Mouse (Mus musculus) limb, embryonic 11.5 days (tissue): ENCODE results near the gene Adra2b. TPM values are rescaled to one million over a fixed set of nuclear protein-coding genes. Genes with fewer than 3 reads are reported as not detected.

Source experiments
- ATAC-seq: fragments of 200-750 bp; cut with Nextera tagmentation; 2 replicates; pipeline ENCODE4 v1.8.0; 2017; ENCODE audit warnings: low read depth; ENCODE audit not compliant: insufficient number of reproducible peaks, low FRiP score, low TSS enrichment
- DNase-seq: peaks from one replicate; pipeline ENCODE4 v3.0.0-alpha.2; 2015; ENCODE audit warnings: low spot score
- H3K27ac ChIP-seq: fragments of 300-500 bp; sonication (generic); replicated peaks from 2 replicates; pipeline ENCODE4 v1.5.1; 2014; ENCODE audit warnings: low read depth, mild to moderate bottlenecking, low read length
- H3K27me3 ChIP-seq: fragments of 300-500 bp; sonication (generic); 2 replicates; pipeline ENCODE4 v1.6.1; 2014; ENCODE audit warnings: mild to moderate bottlenecking, low read length, mixed read lengths; ENCODE audit not compliant: control insufficient read depth, insufficient read depth
- H3K36me3 ChIP-seq: fragments of 300-500 bp; sonication (generic); 2 replicates; pipeline ENCODE4 v1.6.1; 2014; ENCODE audit warnings: mild to moderate bottlenecking, low read length, moderate library complexity, mixed read lengths; ENCODE audit not compliant: control insufficient read depth, insufficient read depth
- H3K4me1 ChIP-seq: fragments of 300-500 bp; sonication (generic); 2 replicates; pipeline ENCODE4 v1.6.1; 2014; ENCODE audit warnings: low read length, mixed read lengths; ENCODE audit not compliant: control insufficient read depth, insufficient read depth
- H3K4me2 ChIP-seq: fragments of 300-500 bp; sonication (generic); 2 replicates; pipeline ENCODE4 v1.6.1; 2014; ENCODE audit warnings: low read depth, mild to moderate bottlenecking, moderate library complexity; ENCODE audit not compliant: severe bottlenecking
- H3K4me3 ChIP-seq: fragments of 300-500 bp; sonication (generic); 2 replicates; pipeline ENCODE4 v1.5.1; 2014; ENCODE audit warnings: low read depth, low read length
- H3K9ac ChIP-seq: fragments of 300-500 bp; sonication (generic); 2 replicates; pipeline ENCODE4 v1.6.1; 2014; ENCODE audit warnings: mild to moderate bottlenecking, low read length
- H3K9me3 ChIP-seq: fragments of 300-500 bp; sonication (generic); 2 replicates; pipeline ENCODE4 v1.6.1; 2016; ENCODE audit warnings: low read length; ENCODE audit not compliant: control insufficient read depth
- WGBS: fragments of 180-500 bp; shearing (Covaris S2); extraction: QIAGEN DNeasy Blood & Tissue Kit; methylation state at CpG from one replicate; pipeline ENCODE4 v1.1.7; 2014; 5-methylcytosine and 5-hydroxymethylcytosine counted together
- polyA plus RNA-seq: library from polyadenylated mRNA; unstranded; fragments of >200 nt; fragmentation: Nextera tagmentation; extraction: Ambion mirVana; gene quantifications from 2 replicates; pipeline ENCODE4 v1.2.1, GENCODE M21; 2014

Adra2b gene
- polyA plus RNA-seq, 1 experiment from 2014 or later: 2.6 TPM

GRCm38 (mm10) chr2:127378611-127378990 is 15.6 kb downstream of the Adra2b start:
- Histone ChIP-seq H3K27ac (no peak overlapping the region), H3K4me2 (no peak overlapping the region), H3K9ac (no peak overlapping the region), H3K9me3 (no peaks in the 10 kb centered on the region), H3K4me3 (no peak overlapping the region), H3K36me3 (no peaks in the 10 kb centered on the region), H3K4me1 (no peaks in the 10 kb centered on the region), H3K27me3 (no peaks in the 10 kb centered on the region)
- no peak for ATAC-seq
- 75% methylated on average over 7 of the region's 7 CpGs for WGBS
- no peak for DNase-seq

- no peak for ATAC-seq
- no peak overlapping the region for H3K9ac ChIP-seq
Measured at GRCm38 (mm10) chr2:127379250-127379649, 16.2 kb downstream of the Adra2b start.

GRCm38 (mm10) chr2:127383881-127384280 is 20.9 kb downstream of the Adra2b start:
- H3K4me3 ChIP-seq: no peak overlapping the region
- ATAC-seq: no peak
- no peak overlapping the region for H3K9ac ChIP-seq
- H3K9me3 ChIP-seq: no peaks in the 10 kb centered on the region
- H3K27me3 ChIP-seq: no peaks in the 10 kb centered on the region
- 68% methylated on average over 7 of the region's 7 CpGs for WGBS
- H3K27ac ChIP-seq: no peak overlapping the region
- DNase-seq: no peak
- 0 out of 2 replicates have a peak, but pooled peaks cover 3% of the 10 kb centered on the region for H3K4me1 ChIP-seq
- no peak overlapping the region for H3K4me2 ChIP-seq
- H3K36me3 ChIP-seq: no peaks in the 10 kb centered on the region

More at GRCm38 (mm10) chr2:127379250-127379649, 16.2 kb downstream of the Adra2b start:
- DNase-seq: no peak
- H3K4me3 ChIP-seq: no peak overlapping the region
- no peaks in the 10 kb centered on the region for H3K36me3 ChIP-seq
- no peaks in the 10 kb centered on the region for H3K27me3 ChIP-seq
- H3K4me1 ChIP-seq: no peaks in the 10 kb centered on the region
- H3K27ac ChIP-seq: no peak overlapping the region
- H3K4me2 ChIP-seq: no peak overlapping the region
- no peaks in the 10 kb centered on the region for H3K9me3 ChIP-seq
- WGBS: 67% methylated on average over 3 of the region's 3 CpGs

- H3K27ac ChIP-seq: no peak overlapping the region
- DNase-seq (no peak), ATAC-seq (no peak)
Measured at GRCm38 (mm10) chr2:127387521-127387920, 24.5 kb downstream of the Adra2b start.

GRCm38 (mm10) chr2:127390352-127390751 is 27.3 kb downstream of the Adra2b start:
- no peak overlapping the region for H3K9ac ChIP-seq
- no peak for DNase-seq
- ATAC-seq: no peak
- H3K27ac ChIP-seq: no peak overlapping the region
- no peak overlapping the region for H3K4me2 ChIP-seq
- no peak overlapping the region for H3K4me3 ChIP-seq
- WGBS: 87% methylated on average over 3 of the region's 3 CpGs
- no peaks in the 10 kb centered on the region for H3K36me3 ChIP-seq
- H3K4me1 ChIP-seq: 0 out of 2 replicates have a peak, but pooled peaks cover 3% of the 10 kb centered on the region
- no peaks in the 10 kb centered on the region for H3K27me3 ChIP-seq
- no peaks in the 10 kb centered on the region for H3K9me3 ChIP-seq

More at GRCm38 (mm10) chr2:127387521-127387920, 24.5 kb downstream of the Adra2b start:
- Histone ChIP-seq H3K9me3 (no peaks in the 10 kb centered on the region), H3K4me2 (no peak overlapping the region), H3K4me3 (no peak overlapping the region), H3K27me3 (no peaks in the 10 kb centered on the region), H3K4me1 (0 out of 2 replicates have a peak, but pooled peaks cover 3% of the 10 kb centered on the region), H3K36me3 (no peaks in the 10 kb centered on the region), H3K9ac (no peak overlapping the region)
- WGBS: 74% methylated on average over 2 of the region's 2 CpGs

- Histone ChIP-seq H3K9me3 (no peaks in the 10 kb centered on the region), H3K27me3 (no peaks in the 10 kb centered on the region), H3K36me3 (no peaks in the 10 kb centered on the region), H3K4me1 (0 out of 2 replicates have a peak, but pooled peaks cover 3% of the 10 kb centered on the region), H3K27ac (no peak overlapping the region), H3K4me3 (no peak overlapping the region), H3K4me2 (no peak overlapping the region), H3K9ac (no peak overlapping the region)
- no peak for DNase-seq
- ATAC-seq: no peak
- 65% methylated on average over 4 of the region's 4 CpGs for WGBS
Measured at GRCm38 (mm10) chr2:127390846-127391245, 27.8 kb downstream of the Adra2b start.

- H3K4me1 ChIP-seq: 0 out of 2 replicates have a peak, but pooled peaks cover 2% of the 10 kb centered on the region
- no peaks in the 10 kb centered on the region for H3K9me3 ChIP-seq
- no peaks in the 10 kb centered on the region for H3K27me3 ChIP-seq
- H3K4me3 ChIP-seq: no peak overlapping the region
- WGBS: 72% methylated on average over 3 of the region's 3 CpGs
- H3K36me3 ChIP-seq: no peaks in the 10 kb centered on the region
- H3K9ac ChIP-seq: no peak overlapping the region
- no peak overlapping the region for H3K4me2 ChIP-seq
- DNase-seq: no peak
- no peak overlapping the region for H3K27ac ChIP-seq
- no peak for ATAC-seq
Measured at GRCm38 (mm10) chr2:127391323-127391722, 28.3 kb downstream of the Adra2b start.

GRCm38 (mm10) chr2:127394606-127395161 is 31.7 kb downstream of the Adra2b start:
- ATAC-seq (no peak), DNase-seq (no peak)
- Histone ChIP-seq H3K27me3 (no peaks in the 10 kb centered on the region), H3K4me2 (no peak overlapping the region), H3K4me1 (no peaks in the 10 kb centered on the region), H3K9ac (no peak overlapping the region), H3K36me3 (no peaks in the 10 kb centered on the region), H3K9me3 (no peaks in the 10 kb centered on the region), H3K4me3 (no peak overlapping the region), H3K27ac (no peak overlapping the region)
- 81% methylated on average over 5 of the region's 5 CpGs for WGBS

GRCm38 (mm10) chr2:127398738-127399137 is 35.7 kb downstream of the Adra2b start:
- no peak overlapping the region for H3K9ac ChIP-seq
- no peaks in the 10 kb centered on the region for H3K9me3 ChIP-seq
- no peak overlapping the region for H3K4me3 ChIP-seq
- no peak for DNase-seq
- H3K4me1 ChIP-seq: no peaks in the 10 kb centered on the region
- H3K4me2 ChIP-seq: no peak overlapping the region
- H3K36me3 ChIP-seq: no peaks in the 10 kb centered on the region
- H3K27ac ChIP-seq: no peak overlapping the region
- ATAC-seq: no peak
- H3K27me3 ChIP-seq: no peaks in the 10 kb centered on the region
- 90% methylated on average over 7 of the region's 7 CpGs for WGBS
